Mouse (Mus musculus): ENCODE results near the gene Arid5b.

DNA sequence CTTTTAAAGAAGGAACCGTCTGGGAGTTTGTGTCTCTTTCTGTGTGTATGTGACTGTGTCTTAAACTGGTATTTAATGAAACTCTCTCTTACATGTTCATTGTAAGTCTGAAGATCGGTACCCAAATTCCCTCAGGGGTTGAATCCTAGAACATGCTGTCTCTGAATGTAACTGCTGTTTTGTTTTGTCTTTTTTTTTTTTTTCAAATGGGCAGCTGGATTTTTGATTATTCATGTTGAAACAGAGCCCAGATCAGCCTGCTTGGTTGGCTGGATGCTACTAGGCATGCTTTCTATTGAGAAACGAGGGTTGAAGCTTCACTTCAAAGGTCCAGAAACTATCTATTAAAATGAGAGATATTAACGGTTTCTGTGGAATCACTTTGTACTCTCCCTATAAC is 177.3 kb downstream of the Arid5b start:
- TF ChIP-seq CTCF (IDR thresholded peaks at IDR 0.05; ENCODE audit: low read depth) (no peak), EP300 (IDR thresholded peaks at IDR 0.05; ENCODE audit: low read depth) (no peak)

Data from liver, embryonic 14.5 days (tissue).